Mouse (Mus musculus): ENCODE results near the gene Dmrta1. TPM values are rescaled to one million over a fixed set of nuclear protein-coding genes. Genes with fewer than 3 reads are reported as not detected.

The Dmrta1 gene
- polyA plus RNA-seq (2015; fragmentation: Nextera tagmentation; extraction: Ambion mirVana) = 0.92 and 0.94 TPM in 2 replicates

DNA sequence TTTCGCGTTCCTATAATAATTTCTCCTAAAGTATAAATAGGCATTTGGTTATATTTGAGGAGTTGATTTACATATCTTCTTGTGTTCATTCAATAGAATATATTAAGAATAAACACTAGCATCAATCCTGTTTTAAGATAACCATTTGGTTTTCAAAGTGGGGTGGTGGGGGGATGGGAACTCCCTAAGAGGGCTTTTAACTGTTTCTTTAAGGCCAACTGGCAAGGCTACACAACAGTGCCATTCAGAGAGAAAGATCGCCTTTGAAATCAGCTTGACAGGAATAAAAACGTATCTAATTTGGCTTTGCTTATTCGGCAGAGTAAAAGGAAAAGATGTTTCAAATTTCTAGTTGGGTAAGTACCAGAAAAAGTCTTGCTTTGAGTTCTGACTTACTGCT lies at the start of gene Dmrta1:
Gene Dmrta1 (plus strand): TSS at position 242 of the 400 bp plus-strand sequence.
- Histone ChIP-seq H3K4me2 (replicated peaks) (no peak within 1 kb of the TSS), H3K36me3 (no peaks in the 10 kb centered on the region), H3K4me3 (replicated peaks) (no peak within 1 kb of the TSS), H3K27me3 (no peaks in the 10 kb centered on the region), H3K9ac (no peak within 1 kb of the TSS), H3K4me1 (no peaks in the 10 kb centered on the region), H3K9me3 (replicated peaks) (no peaks in the 10 kb centered on the region), H3K27ac (replicated peaks) (no peak within 1 kb of the TSS)
- 46% methylated on average over 5 of the region's 5 CpGs for WGBS
- no peak for ATAC-seq (ENCODE audit: insufficient number of reproducible peaks, low FRiP score, low TSS enrichment, low read depth)

DNA sequence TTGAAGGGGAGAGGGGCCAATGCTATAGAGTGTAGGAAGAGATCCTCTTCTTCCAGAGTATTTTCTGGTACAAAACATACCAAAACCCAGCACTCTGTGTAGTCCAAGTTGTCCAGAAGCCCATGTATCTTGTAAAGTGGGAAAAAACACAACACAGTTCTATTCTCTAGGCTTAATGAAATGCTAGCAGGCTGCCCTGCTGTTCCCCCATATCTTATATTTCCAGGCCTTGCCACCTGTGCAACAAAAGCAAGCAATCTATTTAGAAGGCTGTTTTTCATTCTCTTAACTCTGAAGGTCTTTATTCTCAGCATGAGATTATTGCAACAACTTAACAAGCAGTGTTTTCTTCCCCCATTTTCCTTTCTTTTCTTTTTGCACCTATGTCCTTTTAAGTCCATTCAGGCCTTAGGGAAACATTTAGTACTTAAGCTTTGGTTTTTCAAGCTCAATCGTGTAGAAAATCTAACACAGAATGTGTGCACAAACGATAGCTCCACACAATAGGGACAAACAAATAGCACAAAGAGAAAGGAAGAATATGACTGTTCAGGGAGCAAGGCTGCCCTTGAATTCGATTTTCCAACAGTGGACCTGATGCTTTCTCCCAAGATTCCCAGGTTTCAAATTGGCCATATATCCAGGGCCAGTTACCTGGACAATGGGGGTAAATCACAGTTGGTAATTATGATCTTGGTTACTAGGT lies 48.7 kb upstream of the Dmrta1 start:
- no peak for ATAC-seq (ENCODE audit: insufficient number of reproducible peaks, low FRiP score, low TSS enrichment, low read depth)
- Histone ChIP-seq H3K4me2 (replicated peaks) (no peak overlapping the region), H3K36me3 (no peaks in the 10 kb centered on the region), H3K4me3 (replicated peaks) (no peak overlapping the region), H3K27ac (replicated peaks) (no peak overlapping the region), H3K27me3 (no peaks in the 10 kb centered on the region), H3K4me1 (no peaks in the 10 kb centered on the region), H3K9me3 (replicated peaks) (no peaks in the 10 kb centered on the region), H3K9ac (no peak overlapping the region)
- WGBS = 70% methylated on average over 3 of the region's 3 CpGs

DNA sequence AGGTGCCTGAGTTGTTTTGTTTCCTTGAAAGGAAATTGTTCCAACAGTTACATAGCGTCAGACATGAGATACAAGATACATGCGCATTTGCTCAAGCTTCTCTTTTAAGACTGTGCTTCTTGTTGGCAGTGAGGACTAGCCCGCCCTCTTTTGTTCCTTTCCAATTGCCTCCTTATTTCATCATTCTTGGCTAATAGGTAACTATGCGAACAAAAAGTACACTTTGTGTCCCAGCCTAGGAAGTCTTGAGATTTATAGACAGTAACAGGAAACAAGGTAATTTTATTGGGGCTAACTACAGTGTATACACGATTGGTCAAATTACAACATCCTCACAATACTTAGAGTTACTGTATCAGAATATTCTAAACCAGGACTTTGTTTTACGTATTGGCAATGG lies 47.7 kb upstream of the Dmrta1 start:
- 84% methylated on average over 6 of the region's 6 CpGs for WGBS
- H3K9me3 ChIP-seq (replicated peaks) = no peaks in the 10 kb centered on the region
- no peak overlapping the region for H3K27ac ChIP-seq (replicated peaks)
- ATAC-seq (ENCODE audit: insufficient number of reproducible peaks, low FRiP score, low TSS enrichment, low read depth) = no peak
- no peaks in the 10 kb centered on the region for H3K27me3 ChIP-seq
- H3K36me3 ChIP-seq = no peaks in the 10 kb centered on the region
- no peak overlapping the region for H3K9ac ChIP-seq
- no peak overlapping the region for H3K4me3 ChIP-seq (replicated peaks)
- no peak overlapping the region for H3K4me2 ChIP-seq (replicated peaks)
- no peaks in the 10 kb centered on the region for H3K4me1 ChIP-seq

DNA sequence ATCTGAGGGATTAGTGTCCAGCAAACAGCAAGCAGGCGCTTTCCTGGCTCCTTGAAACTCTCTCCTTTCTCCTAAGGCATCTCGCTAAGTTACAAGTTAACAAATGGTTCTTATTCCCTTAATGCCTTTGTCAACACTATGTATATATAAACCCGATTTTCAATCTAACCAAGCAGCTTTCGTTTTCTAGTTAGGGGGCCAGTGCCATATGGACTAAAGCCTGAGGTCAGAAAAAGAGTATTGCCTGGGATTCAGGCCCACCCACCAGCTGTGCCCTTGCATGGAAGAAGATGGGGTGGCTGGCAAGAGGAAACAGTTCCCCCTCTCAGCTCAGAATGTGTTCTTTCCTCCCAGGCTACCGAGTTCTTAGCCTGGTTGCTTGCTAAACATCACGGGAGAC lies 40.6 kb upstream of the Dmrta1 start:
- WGBS = 28% methylated on average over 6 of the region's 6 CpGs
- H3K9me3 ChIP-seq (replicated peaks) = no peaks in the 10 kb centered on the region
- no peaks in the 10 kb centered on the region for H3K36me3 ChIP-seq
- no peaks in the 10 kb centered on the region for H3K4me1 ChIP-seq
- ATAC-seq (ENCODE audit: insufficient number of reproducible peaks, low FRiP score, low TSS enrichment, low read depth) = no peak
- no peak overlapping the region for H3K9ac ChIP-seq
- H3K27me3 ChIP-seq = no peaks in the 10 kb centered on the region
- no peak overlapping the region for H3K4me3 ChIP-seq (replicated peaks)
- no peak overlapping the region for H3K4me2 ChIP-seq (replicated peaks)
- no peak overlapping the region for H3K27ac ChIP-seq (replicated peaks)

DNA sequence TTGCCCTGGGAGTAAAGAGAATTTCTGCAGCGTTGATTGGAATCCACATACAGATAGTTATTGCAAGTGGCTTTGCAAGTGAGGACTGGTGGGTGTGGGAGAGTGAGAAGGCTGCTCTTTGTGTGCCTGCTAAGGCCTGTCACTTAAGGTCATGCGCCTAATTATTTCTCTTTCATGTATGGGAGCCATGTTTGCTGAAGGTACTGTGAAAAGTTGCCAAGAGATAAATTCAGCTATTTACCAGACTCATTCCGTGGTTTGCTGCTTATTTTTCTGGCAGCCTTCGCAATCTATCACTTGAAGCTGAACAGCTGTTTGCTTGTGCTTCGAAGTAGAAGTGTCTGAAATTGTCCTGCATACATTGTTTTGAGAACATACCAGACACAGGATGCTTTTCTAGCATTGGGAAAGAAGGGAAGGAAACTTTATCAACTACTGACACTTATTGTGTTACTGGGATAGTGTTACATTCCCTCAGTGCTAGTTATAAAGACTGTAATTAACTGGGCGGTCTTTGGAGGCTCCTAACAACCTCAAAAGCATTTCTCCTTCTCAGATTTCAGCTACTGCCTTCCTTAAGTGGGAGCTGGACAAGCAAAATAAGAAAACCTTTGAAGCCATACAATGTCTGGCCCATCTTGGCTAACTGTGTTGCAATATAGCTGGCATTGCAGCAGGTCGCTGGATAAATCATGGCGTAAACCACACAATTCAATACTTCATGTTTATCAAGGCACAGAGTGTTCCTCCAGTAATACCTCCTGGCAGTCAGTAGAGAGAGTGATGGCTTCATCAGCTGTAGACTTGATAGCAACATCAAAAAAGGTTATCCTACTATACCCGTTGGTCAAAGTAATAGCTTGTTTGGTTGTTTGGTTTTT lies 34.8 kb upstream of the Dmrta1 start:
- no peaks in the 10 kb centered on the region for H3K9me3 ChIP-seq (replicated peaks)
- peak; percentile 65; the same call in 1 of the 2 replicates for ATAC-seq (ENCODE audit: insufficient number of reproducible peaks, low FRiP score, low TSS enrichment, low read depth)
- H3K36me3 ChIP-seq = no peaks in the 10 kb centered on the region
- no peak overlapping the region for H3K9ac ChIP-seq
- no peak overlapping the region for H3K4me2 ChIP-seq (replicated peaks)
- H3K27ac ChIP-seq (replicated peaks) = no peak overlapping the region
- H3K27me3 ChIP-seq = no peaks in the 10 kb centered on the region
- no peak overlapping the region for H3K4me3 ChIP-seq (replicated peaks)
- WGBS = 46% methylated on average over 9 of the region's 9 CpGs
- no peaks in the 10 kb centered on the region for H3K4me1 ChIP-seq

DNA sequence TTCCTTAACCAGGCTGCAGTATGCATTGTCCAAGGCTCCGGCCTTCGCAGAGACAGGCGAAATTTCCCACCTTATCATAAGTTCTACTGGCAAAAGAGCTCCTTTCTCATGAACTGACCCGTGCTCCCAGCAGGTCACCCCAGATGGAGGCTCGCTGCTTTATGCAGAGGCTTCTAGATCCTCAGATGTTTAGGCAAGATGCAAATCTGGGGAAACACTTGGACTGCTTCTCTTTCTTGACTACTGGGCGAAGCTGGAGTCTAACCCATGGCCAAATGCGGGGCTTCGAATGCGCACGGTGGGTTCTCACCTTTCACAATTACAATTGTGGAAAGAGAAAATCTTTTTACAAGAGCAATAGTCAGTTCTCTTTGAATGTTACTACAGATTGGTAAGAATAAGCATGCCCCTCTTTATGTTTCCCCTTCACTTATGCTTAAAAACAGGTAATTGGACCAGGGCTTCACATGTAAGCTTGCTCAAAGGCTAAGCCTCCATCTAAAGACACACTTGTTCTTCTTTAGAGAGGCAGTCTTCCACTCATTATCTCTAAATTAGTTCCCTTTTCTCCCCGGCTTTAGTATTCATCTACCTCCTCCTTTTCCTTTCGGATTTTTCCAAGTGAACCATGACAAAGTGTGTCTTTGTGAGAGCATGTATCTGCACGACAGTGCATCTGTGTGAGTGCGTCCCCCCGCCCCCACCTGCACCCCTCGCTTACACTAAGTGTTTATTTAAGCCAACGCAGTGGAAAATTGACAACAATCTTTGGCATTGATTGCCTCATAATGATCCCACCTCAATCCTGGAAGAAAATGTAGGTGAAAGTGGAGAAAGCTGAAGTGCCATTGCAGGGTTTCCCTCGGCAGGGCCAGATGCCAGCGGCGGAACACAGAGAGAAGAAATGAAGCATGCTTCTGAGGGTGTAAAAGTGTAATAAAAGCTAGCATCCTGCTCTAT lies 28.6 kb upstream of the Dmrta1 start:
- WGBS = 64% methylated on average over 20 of the region's 20 CpGs
- Histone ChIP-seq H3K9me3 (replicated peaks) (no peaks in the 10 kb centered on the region), H3K9ac (no peak overlapping the region), H3K4me2 (replicated peaks) (no peak overlapping the region), H3K4me3 (replicated peaks) (no peak overlapping the region), H3K36me3 (no peaks in the 10 kb centered on the region), H3K27ac (replicated peaks) (no peak overlapping the region), H3K27me3 (no peaks in the 10 kb centered on the region), H3K4me1 (no peaks in the 10 kb centered on the region)
- no peak for ATAC-seq (ENCODE audit: insufficient number of reproducible peaks, low FRiP score, low TSS enrichment, low read depth)

DNA sequence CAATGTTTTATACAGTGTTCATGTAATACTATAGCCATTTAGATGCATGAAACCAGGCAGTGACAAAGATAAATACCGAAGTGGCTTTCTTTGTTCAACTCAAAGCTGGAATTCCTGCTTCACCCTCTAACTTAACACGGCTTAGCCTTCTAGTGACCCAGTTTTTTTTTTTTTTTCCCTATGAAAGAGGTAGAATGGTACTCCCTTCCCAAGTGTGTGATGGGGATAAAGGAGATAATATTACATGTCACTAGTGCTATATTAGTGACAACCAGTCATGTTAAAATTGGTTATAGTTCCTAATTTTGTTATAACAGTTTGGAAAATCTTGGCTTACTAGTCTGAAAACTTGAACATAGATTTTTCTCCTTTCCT lies 27.9 kb upstream of the Dmrta1 start:
- no peak for ATAC-seq (ENCODE audit: insufficient number of reproducible peaks, low FRiP score, low TSS enrichment, low read depth)
- no peak overlapping the region for H3K9ac ChIP-seq
- no peaks in the 10 kb centered on the region for H3K36me3 ChIP-seq
- no peaks in the 10 kb centered on the region for H3K9me3 ChIP-seq (replicated peaks)
- 54% methylated on average over 2 of the region's 2 CpGs for WGBS
- H3K27me3 ChIP-seq = no peaks in the 10 kb centered on the region
- no peak overlapping the region for H3K4me2 ChIP-seq (replicated peaks)
- H3K27ac ChIP-seq (replicated peaks) = no peak overlapping the region
- H3K4me1 ChIP-seq = no peaks in the 10 kb centered on the region
- H3K4me3 ChIP-seq (replicated peaks) = no peak overlapping the region

DNA sequence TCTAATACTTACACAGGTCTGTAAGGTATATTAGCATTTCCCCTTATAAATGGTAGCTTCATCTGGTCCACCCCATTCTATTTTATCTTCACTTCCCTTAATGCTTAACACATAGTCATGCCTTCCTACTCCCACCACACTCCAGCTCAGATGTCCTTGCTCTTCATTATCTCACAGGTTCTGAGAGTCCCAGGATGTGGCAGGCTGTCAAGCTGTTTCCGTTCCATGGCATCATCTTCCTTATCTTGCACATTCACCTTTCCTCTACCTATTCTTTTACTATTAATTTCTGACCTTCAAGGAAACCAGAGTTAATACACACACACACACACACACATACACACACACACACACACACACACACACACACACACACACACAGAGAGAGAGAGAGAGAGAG lies 27.5 kb upstream of the Dmrta1 start:
- H3K36me3 ChIP-seq = no peaks in the 10 kb centered on the region
- no peak overlapping the region for H3K4me3 ChIP-seq (replicated peaks)
- H3K4me1 ChIP-seq = no peaks in the 10 kb centered on the region
- no peak for ATAC-seq (ENCODE audit: insufficient number of reproducible peaks, low FRiP score, low TSS enrichment, low read depth)
- H3K27me3 ChIP-seq = no peaks in the 10 kb centered on the region
- H3K27ac ChIP-seq (replicated peaks) = no peak overlapping the region
- WGBS = 85% methylated on average over 1 of the region's 1 CpGs
- H3K4me2 ChIP-seq (replicated peaks) = no peak overlapping the region
- no peak overlapping the region for H3K9ac ChIP-seq
- H3K9me3 ChIP-seq (replicated peaks) = no peaks in the 10 kb centered on the region

DNA sequence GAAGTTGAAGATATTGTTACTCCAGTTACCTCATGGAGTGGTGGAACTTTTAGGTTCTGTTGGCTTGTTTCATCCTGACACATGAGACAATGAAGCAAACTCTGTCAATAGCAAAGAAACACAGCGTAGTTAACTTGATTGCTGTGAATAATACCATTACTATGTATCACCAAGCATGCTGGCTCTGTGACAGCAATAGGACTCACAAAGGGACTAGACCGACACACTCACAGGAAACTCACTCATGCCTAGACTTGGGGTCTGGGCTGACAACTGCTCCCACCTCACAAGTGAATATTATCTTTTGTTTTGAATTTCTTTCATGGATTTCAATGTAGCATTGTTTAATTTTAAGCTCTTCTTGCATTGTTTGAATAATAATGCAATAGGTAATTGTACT lies 15.8 kb upstream of the Dmrta1 start:
- H3K4me1 ChIP-seq = no peaks in the 10 kb centered on the region
- H3K27ac ChIP-seq (replicated peaks) = no peak overlapping the region
- ATAC-seq (ENCODE audit: insufficient number of reproducible peaks, low FRiP score, low TSS enrichment, low read depth) = no peak
- H3K36me3 ChIP-seq = no peaks in the 10 kb centered on the region
- no peak overlapping the region for H3K4me2 ChIP-seq (replicated peaks)
- no peaks in the 10 kb centered on the region for H3K27me3 ChIP-seq
- no peak overlapping the region for H3K9ac ChIP-seq
- 73% methylated on average over 2 of the region's 2 CpGs for WGBS
- H3K4me3 ChIP-seq (replicated peaks) = no peak overlapping the region
- H3K9me3 ChIP-seq (replicated peaks) = no peaks in the 10 kb centered on the region

DNA sequence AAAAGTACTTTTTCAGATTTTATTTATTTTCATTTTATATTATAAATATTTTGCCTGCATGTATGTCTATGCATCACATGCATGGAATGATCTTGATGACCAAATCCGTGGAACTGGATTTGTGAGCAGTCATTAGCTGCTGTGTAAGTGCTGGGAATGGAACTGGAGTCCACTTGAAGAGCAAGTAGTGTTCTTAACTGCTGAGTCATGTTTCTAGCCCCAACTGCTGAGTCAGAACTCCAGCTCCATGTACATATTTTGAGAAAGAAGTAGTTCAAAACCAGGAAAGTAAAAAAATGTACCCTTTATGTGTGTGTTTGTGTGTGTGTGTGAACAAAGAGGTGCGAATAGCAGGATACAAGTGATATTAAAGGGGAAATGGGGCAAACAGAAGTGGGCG lies 4.5 kb upstream of the Dmrta1 start:
- Histone ChIP-seq H3K27ac (replicated peaks) (no peak overlapping the region), H3K4me2 (replicated peaks) (no peak overlapping the region), H3K36me3 (no peaks in the 10 kb centered on the region), H3K4me3 (replicated peaks) (no peak overlapping the region), H3K9me3 (replicated peaks) (no peaks in the 10 kb centered on the region), H3K9ac (no peak overlapping the region), H3K27me3 (no peaks in the 10 kb centered on the region), H3K4me1 (no peaks in the 10 kb centered on the region)
- WGBS = 77% methylated on average over 3 of the region's 3 CpGs
- no peak for ATAC-seq (ENCODE audit: insufficient number of reproducible peaks, low FRiP score, low TSS enrichment, low read depth)

DNA sequence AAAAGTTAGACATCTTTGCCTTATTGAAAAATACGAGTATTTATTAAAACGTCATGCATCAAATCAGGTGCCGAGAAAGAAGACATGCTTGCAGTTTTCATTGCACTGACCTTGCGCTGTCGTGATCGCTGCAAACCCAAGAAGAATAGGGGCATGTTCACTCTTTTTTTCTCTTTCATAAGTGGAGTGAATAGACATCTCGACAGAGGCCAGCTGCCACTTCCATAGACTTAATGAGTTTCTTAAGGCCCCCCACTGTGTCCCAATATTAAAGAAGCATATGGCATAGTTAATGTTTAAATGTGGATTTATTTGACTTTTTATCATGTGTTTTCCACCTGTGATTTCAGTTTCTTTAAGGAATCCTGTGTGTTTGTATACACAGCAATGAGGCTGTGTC lies 1.3 kb upstream of the Dmrta1 start:
- ATAC-seq (ENCODE audit: insufficient number of reproducible peaks, low FRiP score, low TSS enrichment, low read depth) = no peak
- Histone ChIP-seq H3K9me3 (replicated peaks) (no peaks in the 10 kb centered on the region), H3K4me3 (replicated peaks) (no peak overlapping the region), H3K9ac (no peak overlapping the region), H3K4me2 (replicated peaks) (no peak overlapping the region), H3K36me3 (no peaks in the 10 kb centered on the region), H3K27ac (replicated peaks) (no peak overlapping the region), H3K27me3 (no peaks in the 10 kb centered on the region), H3K4me1 (no peaks in the 10 kb centered on the region)
- 76% methylated on average over 7 of the region's 7 CpGs for WGBS
